Mouse (Mus musculus): ENCODE measurements around the gene Dnajc13.

Gene Dnajc13

GRCm38 (mm10) chr9:104262823-104263352 lies at the start of gene Dnajc13:
Gene Dnajc13 (minus strand): TSS chr9:104262930.
- peak; percentile 95 to 97 for DNase-seq (ENCODE audit: low spot score in 2 of 2)

- DNase-seq (ENCODE audit: low spot score in 2 of 2) = peak; percentile 62 to 71
Observed at GRCm38 (mm10) chr9:104306734-104307133, 44.0 kb upstream of the Dnajc13 start.

DNA sequence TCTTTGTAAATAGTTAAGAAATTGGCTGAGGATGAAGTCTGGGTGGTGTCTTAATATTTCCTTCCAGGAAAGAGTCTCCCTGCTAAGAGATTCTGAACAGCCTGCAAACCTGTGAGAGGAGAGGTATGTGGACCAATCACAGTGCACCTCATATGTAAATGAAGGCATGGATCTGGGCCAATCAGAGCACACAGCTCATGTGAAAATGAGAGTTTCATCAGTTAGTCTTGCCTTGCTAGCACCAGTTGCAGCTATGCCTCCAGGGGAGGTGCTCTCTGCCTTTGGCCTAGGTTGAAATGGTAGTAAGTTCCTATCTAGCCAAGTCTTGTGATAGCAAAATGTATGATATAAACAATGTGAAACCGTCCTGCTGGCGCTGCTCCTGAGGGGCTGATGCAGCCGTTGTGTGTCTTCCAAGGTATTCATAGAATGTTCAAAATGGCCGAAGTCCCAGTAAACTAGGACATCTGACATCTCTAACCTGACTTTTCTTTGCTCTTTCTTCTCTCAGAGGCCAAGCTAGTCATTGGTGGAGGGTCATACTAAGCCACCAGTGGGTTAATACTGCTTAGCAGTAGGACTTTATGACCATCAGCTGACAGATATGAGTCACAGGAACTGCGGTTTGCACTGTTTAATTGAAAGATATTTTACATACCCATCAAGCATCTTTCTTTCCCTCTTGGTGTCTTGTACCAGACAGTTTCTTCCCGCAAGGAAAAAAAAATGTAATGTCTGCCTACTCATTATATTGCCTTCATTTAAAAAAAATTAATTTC lies 42.8 kb upstream of the Dnajc13 start:
- DNase-seq (ENCODE audit: low spot score in 2 of 2) = no peak

GRCm38 (mm10) chr9:104304800-104305199 lies 42.1 kb upstream of the Dnajc13 start:
- no peak for DNase-seq (ENCODE audit: low spot score in 2 of 2)

- no peak for DNase-seq (ENCODE audit: low spot score in 2 of 2)
Observed at GRCm38 (mm10) chr9:104304376-104304775, 41.6 kb upstream of the Dnajc13 start.

- DNase-seq (ENCODE audit: low spot score in 2 of 2) = no peak
Observed at GRCm38 (mm10) chr9:104300569-104300968, 37.8 kb upstream of the Dnajc13 start.

GRCm38 (mm10) chr9:104297041-104297440 lies 34.3 kb upstream of the Dnajc13 start:
- no peak for DNase-seq (ENCODE audit: low spot score in 2 of 2)

DNA sequence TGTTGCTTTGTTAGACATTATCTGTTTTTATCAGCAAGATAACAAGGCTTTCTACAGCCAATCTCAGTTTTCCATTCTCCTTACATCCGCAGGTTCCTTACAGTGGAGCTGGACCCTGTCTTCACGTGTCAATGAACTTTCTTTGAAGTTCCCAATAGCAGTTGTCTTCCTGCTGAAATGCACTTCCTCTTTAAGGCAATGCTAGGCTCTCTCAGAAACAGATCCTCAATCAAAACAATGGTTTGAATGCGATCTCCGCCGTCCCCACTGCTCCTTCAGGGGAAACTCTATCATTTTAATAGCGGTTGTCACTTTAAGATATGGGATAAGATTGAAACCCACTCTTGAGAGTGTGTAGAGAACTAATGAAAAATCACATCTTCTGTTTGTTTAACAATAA lies 22.2 kb upstream of the Dnajc13 start:
- no peak for DNase-seq (ENCODE audit: low spot score in 2 of 2)

GRCm38 (mm10) chr9:104282536-104282935 lies 19.8 kb upstream of the Dnajc13 start:
- no peak for DNase-seq (ENCODE audit: low spot score in 2 of 2)

DNA sequence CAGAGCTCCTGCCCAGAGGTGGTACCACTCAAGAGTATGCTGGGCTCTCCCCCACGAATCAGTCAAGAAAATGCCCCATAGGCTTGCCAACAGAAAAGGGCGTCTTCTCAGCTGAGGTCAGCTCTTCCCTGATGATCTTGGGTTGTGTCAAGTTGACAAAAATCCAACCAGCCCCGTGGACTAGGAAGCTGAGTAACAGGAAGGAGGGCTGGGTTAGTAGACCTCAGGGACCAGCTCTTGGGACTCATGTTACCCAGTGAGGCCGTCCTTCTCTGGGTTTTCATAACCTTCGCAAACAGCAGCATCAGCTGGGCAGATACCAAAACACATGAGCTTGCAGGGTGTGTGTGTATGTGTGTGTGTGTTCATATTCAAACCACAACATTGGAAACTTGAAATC lies 19.0 kb upstream of the Dnajc13 start:
- DNase-seq (ENCODE audit: low spot score in 2 of 2) = no peak

- DNase-seq (ENCODE audit: low spot score in 2 of 2) = no peak
Observed at GRCm38 (mm10) chr9:104280725-104281495, 18.2 kb upstream of the Dnajc13 start.

DNA sequence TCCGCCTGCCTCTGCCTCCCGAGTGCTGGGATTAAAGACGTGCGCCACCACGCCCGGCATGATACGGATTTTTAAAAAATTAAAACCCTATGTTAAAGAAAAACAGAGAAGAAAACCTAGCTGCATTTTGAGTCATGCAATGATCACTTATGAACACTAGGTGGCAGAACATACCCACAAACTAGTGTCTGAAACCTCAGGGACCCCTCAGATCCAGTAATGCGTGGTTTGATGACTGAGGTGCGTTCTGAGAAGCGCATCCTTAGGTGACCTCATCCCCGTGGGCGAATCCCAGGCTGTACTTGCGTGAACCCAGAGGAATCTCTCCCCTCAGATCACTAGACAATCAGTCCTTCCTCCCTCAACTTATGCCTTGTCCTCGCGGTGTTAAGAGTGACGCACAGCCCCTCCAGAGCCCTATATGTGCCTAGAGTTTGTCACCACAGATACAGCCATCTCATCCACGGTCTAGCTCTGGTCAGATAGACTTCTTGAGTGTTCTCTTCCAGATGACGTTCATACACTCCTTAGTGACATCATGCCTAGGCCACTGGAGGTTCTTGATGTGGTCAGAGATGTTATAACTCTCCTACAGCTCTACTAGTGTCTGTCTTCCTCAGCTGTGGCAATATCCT lies 14.9 kb upstream of the Dnajc13 start:
- peak in 1 of 2 experiments; percentile 23 for DNase-seq (ENCODE audit: low spot score in 2 of 2)

DNA sequence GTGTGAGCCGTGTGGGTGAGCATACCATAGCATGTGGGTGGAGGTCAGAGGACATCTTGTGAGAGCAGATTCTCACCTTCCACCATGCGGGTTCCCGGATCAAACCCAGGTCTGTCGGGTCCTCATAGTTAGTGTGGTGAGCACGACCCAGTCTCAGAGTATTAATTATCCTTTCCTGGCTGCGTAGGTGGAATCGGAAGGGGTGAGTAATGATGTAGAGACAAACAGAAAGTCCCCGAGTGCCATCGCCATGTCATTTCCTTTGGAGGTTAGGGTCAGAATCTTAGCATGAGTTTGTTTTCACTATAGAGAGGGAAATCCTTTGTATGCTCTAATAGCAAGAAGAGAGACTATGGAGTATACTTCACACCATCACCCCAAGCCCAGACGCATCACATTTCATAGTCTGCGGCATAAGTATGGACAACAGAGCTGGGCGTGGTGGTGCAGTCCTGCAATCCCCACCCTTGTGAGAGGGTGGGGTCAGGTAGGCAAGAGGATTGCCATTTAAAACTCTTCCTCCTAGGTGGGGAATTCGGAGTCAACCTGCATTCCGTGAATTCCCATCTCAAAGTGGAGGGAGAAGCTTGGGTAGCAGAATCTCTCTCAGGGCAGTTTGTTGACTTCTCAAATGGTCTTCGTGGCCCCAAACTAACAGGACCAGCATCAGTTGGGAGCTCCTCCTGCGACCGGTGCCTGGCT lies 12.5 kb upstream of the Dnajc13 start:
- no peak for DNase-seq (ENCODE audit: low spot score in 2 of 2)

DNA sequence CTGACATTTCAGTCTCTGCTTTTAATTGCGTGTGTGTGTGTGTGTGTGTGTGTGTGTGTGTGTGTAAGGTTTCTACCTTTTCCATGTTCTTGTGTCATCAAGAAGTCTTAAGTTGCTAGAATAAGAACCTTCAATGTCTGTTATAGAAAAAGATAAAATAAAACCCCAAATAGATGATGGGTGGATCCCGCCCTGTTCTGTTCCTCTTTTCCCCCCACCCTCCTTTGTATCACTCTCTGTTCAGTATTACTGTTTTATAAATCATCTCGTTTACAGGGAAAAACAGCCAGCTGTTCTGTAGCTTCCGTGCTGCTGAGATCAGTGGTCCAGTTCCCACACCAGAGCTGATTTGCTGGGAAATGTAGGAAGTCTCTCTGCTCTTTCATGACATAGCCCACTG lies 9.3 kb upstream of the Dnajc13 start:
- no peak for DNase-seq (ENCODE audit: low spot score in 2 of 2)

GRCm38 (mm10) chr9:104271642-104272041 lies 8.9 kb upstream of the Dnajc13 start:
- DNase-seq (ENCODE audit: low spot score in 2 of 2) = no peak

GRCm38 (mm10) chr9:104269944-104270343 lies 7.2 kb upstream of the Dnajc13 start:
- DNase-seq (ENCODE audit: low spot score in 2 of 2) = no peak

DNA sequence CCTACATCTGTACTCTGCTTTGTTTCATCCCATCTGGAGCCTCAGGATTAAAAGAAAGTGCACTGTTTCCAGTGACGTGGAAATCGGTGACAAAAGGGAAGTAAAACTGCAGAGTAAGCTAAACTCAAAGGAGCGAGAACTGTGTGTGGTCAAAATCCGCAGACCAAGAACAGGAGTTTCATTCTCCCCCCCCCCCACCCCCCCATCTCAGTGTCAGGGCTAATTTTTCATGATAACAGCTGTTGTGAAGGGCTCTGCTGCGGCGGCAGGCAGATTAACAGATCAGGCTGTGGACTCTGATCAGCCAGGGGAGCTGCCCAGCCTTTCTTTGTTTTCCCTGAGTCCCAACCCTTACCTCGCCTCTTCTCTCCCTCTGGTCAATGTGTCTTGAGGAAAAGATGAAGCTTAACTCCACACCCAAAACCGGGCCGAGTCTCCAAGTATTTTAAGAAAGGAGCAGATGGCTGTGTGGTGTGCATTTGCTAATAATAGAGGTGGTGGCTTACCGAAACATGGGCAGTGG lies 6.7 kb upstream of the Dnajc13 start:
- no peak for DNase-seq (ENCODE audit: low spot score in 2 of 2)

- DNase-seq (ENCODE audit: low spot score in 2 of 2) = no peak
Observed at GRCm38 (mm10) chr9:104264567-104264966, 1.8 kb upstream of the Dnajc13 start.

DNA sequence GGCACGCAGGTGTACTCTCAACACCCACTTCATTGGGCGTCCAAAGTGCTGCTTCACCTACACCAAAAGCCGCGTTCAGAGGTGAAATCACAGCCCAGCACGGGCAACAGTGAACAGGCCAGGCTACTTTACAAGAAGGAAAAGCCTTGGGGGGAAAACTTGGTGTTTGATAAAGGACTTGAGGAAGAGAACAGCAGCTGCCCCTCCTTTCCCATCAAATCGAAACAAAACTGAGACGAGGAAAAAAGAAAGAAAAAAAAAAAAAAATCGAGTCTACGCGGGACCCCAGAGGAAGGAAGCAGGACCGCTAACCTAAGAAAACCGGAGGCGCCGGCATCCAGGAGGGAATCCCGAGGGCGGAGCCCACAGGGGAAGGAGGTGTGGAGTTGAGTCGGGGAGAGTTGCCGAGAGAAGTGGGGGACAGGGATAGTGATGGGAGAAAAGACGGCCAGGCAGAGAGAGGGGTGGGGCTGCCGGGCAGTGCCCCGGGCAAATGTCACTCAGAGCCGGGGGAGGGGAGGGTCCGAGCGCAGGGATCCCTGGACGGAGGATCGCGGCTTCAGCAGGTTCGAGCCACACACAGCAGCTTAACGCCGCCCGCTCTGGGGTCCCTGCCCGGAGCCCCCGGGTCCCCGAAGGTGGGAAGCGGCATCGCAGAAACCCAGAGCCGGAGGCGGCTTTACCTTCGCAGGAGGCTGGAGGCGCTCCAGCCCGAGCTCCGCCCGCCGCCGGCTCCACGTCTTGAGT lies 541 bp downstream of the Dnajc13 start:
- DNase-seq (ENCODE audit: low spot score in 2 of 2) = peak; percentile 26 to 49

- DNase-seq (ENCODE audit: low spot score in 2 of 2) = no peak
Observed at GRCm38 (mm10) chr9:104260306-104260705, 2.4 kb downstream of the Dnajc13 start.

GRCm38 (mm10) chr9:104256085-104256484 lies 6.6 kb downstream of the Dnajc13 start:
- DNase-seq (ENCODE audit: low spot score in 2 of 2) = no peak
